Mouse (Mus musculus): Measurements from ENCODE around the gene Grb2.

DNA sequence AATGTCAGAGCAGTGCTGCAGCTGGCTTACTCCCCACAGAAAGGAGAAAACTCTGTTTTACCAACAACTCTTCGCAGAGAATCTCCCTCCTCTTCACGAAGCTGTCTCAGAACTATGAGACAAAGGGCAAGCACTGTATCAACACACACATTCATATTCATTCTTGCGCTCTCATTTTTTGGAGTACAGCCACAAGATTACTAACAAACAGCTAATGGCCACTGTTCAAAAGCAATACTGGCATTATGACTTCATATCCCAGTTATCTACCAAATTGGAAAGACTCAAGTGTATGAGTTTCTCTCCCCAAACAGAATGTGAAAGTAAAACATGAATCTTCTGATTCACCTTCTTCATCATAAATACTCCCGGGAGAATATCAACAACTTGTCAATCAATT is 11.9 kb downstream of the Grb2 start:
- no peak for TF ChIP-seq CTCF (IDR thresholded peaks at IDR 0.05; ENCODE audit: borderline replicate concordance, control insufficient read depth, extremely low read depth, insufficient read depth, low read length, poor library complexity)
- TF ChIP-seq POLR2A (IDR thresholded peaks at IDR 0.05; ENCODE audit: control insufficient read depth, extremely low read depth, insufficient read depth, low read length, poor library complexity) = no peak
